Mouse (Mus musculus) left cerebral cortex, postnatal 4 days (tissue): Measurements from ENCODE around the gene Il21r. TPM values are rescaled to one million over a fixed set of nuclear protein-coding genes. Genes with fewer than 3 reads are reported as not detected.

Experiments used
- DNase-seq: peaks from one replicate; pipeline ENCODE4 v3.0.0-alpha.2; 2022
- intact Hi-C: fragments of 180-260 bp; cut with DNase I; formaldehyde crosslinking; loops from one replicate; pipeline ENCODE4 v1.15.1; 2025
- total RNA-seq, 2 experiments: library from RNA; stranded (reverse); gene quantifications; 2 replicates each; pipeline ENCODE4 v1.2.3; 2021

The Il21r gene
- total RNA-seq, 2 experiments from 2014 or later = 0.54 to 0.66 TPM

- intact Hi-C loops = loop anchor here (5.0 kb wide), 1 partner anchor 165 kb away; no protein-coding TSS in a partner anchor
- DNase-seq = no peak
These were observed 34.3 kb downstream of the Il21r start for GRCm38 (mm10) chr7:125637220-125638140.

- intact Hi-C loops = loop anchor here (5.0 kb wide), 1 partner anchor 166 kb away; no protein-coding TSS in a partner anchor
- no peak for DNase-seq
These were observed 35.1 kb downstream of the Il21r start for GRCm38 (mm10) chr7:125638376-125638775.

GRCm38 (mm10) chr7:125638870-125639386, 35.7 kb downstream of the Il21r start:
- intact Hi-C loops = loop anchor here (5.0 kb wide), 1 partner anchor 167 kb away; no protein-coding TSS in a partner anchor
- DNase-seq = peak; percentile 77

GRCm38 (mm10) chr7:125643880-125644279, 40.7 kb downstream of the Il21r start:
- no peak for DNase-seq
- intact Hi-C loops = no loop called here

- DNase-seq = peak; percentile 46
- intact Hi-C loops = no loop called here
These were observed 42.2 kb downstream of the Il21r start for GRCm38 (mm10) chr7:125645413-125645812.

GRCm38 (mm10) chr7:125649013-125649412, 45.8 kb downstream of the Il21r start:
- no peak for DNase-seq
- intact Hi-C loops = no loop called here

GRCm38 (mm10) chr7:125657511-125657910, 54.3 kb downstream of the Il21r start:
- no peak for DNase-seq
- intact Hi-C loops = no loop called here

- DNase-seq = no peak
- intact Hi-C loops = no loop called here
These were observed 60.4 kb downstream of the Il21r start for GRCm38 (mm10) chr7:125663654-125664053.

- no peak for DNase-seq
- intact Hi-C loops = loop anchor here (10.0 kb wide), 1 partner anchor 414 kb away; the partner anchor contains the start of gene Gsg1l
These were observed 67.6 kb downstream of the Il21r start for GRCm38 (mm10) chr7:125670865-125671264.

- intact Hi-C loops = loop anchor here (10.0 kb wide), 1 partner anchor 413 kb away; the partner anchor contains the start of gene Gsg1l
These were observed 68.2 kb downstream of the Il21r start for GRCm38 (mm10) chr7:125671396-125671795.

GRCm38 (mm10) chr7:125674916-125675315, 71.7 kb downstream of the Il21r start:
- DNase-seq = peak; percentile 46
- intact Hi-C loops = loop anchor here (10.0 kb wide), 1 partner anchor 410 kb away; the partner anchor contains the start of gene Gsg1l

More at GRCm38 (mm10) chr7:125671396-125671795, 68.2 kb downstream of the Il21r start:
- no peak for DNase-seq

- DNase-seq = no peak
- intact Hi-C loops = loop anchor here (10.0 kb wide), 1 partner anchor 406 kb away; the partner anchor contains the start of gene Gsg1l
These were observed 75.5 kb downstream of the Il21r start for GRCm38 (mm10) chr7:125678756-125679155.

- DNase-seq = no peak
- intact Hi-C loops = loop anchor here (10.0 kb wide), 2 partner anchors 405 to 435 kb away; partner anchors contain the start of gene Gsg1l
These were observed 76.7 kb downstream of the Il21r start for GRCm38 (mm10) chr7:125679936-125680335.

Other genes starting within 250 kb of the Il21r start
- 1 to 10 TPM; 2.6 to 3.7 TPM for gene Kdm8, start 158.8 kb upstream of the Il21r start, total RNA-seq
- 10 to 100 TPM; 31.0 to 33.3 TPM for gene Nsmce1, start 111.8 kb upstream of the Il21r start, total RNA-seq
- gene Il4ra, start 51.3 kb upstream of the Il21r start, total RNA-seq = 1 to 10 TPM; 5.0 to 6.3 TPM
- gene Gtf3c1, start 104.4 kb downstream of the Il21r start, total RNA-seq = 10 to 100 TPM; 87.1 to 93.0 TPM
- 10 to 100 TPM; 24.3 to 27.5 TPM for gene D430042O09Rik, start 104.5 kb downstream of the Il21r start, total RNA-seq